Mouse (Mus musculus) hindbrain, embryonic 14.5 days (tissue): ENCODE data around the gene Gal3st4. TPM values are rescaled to one million over a fixed set of nuclear protein-coding genes. Genes with fewer than 3 reads are reported as not detected.

ENCODE experiments used
- ATAC-seq: fragments of 200-750 bp; cut with Nextera tagmentation; 2 replicates; pipeline ENCODE4 v1.8.0; 2017; ENCODE audit warnings: moderate number of reproducible peaks, mild to moderate bottlenecking, moderate TSS enrichment, moderate library complexity; ENCODE audit not compliant: low FRiP score
- DNase-seq: peaks from one replicate; pipeline ENCODE4 v3.0.0-alpha.2; 2015; ENCODE audit warnings: low spot score
- H3K27ac ChIP-seq: fragments of 300-500 bp; sonication (generic); 2 replicates; pipeline ENCODE4 v1.5.1; 2014; ENCODE audit warnings: mild to moderate bottlenecking, moderate library complexity
- H3K27me3 ChIP-seq: fragments of 300-500 bp; sonication (generic); 2 replicates; pipeline ENCODE4 v1.6.1; 2014; ENCODE audit warnings: mild to moderate bottlenecking, low read length, mixed read lengths; ENCODE audit not compliant: control insufficient read depth, insufficient read depth
- H3K36me3 ChIP-seq: fragments of 300-500 bp; sonication (generic); replicated peaks from 2 replicates; pipeline ENCODE4 v1.6.1; 2014; ENCODE audit not compliant: control insufficient read depth, insufficient read depth
- H3K4me1 ChIP-seq: fragments of 300-500 bp; sonication (generic); replicated peaks from 2 replicates; pipeline ENCODE4 v1.6.1; 2014; ENCODE audit warnings: antibody characterized with exemption, low read length, mixed read lengths; ENCODE audit not compliant: control insufficient read depth, insufficient read depth
- H3K4me2 ChIP-seq: fragments of 300-500 bp; sonication (generic); replicated peaks from 2 replicates; pipeline ENCODE4 v1.6.1; 2014; ENCODE audit warnings: mild to moderate bottlenecking, moderate library complexity
- H3K4me3 ChIP-seq: fragments of 300-500 bp; sonication (generic); replicated peaks from 2 replicates; pipeline ENCODE4 v1.5.1; 2014; ENCODE audit warnings: mild to moderate bottlenecking, low read length
- H3K9ac ChIP-seq: fragments of 300-500 bp; sonication (generic); 2 replicates; pipeline ENCODE4 v1.6.1; 2014
- H3K9me3 ChIP-seq: fragments of 300-500 bp; sonication (generic); 2 replicates; pipeline ENCODE4 v1.6.1; 2016; ENCODE audit warnings: low read length; ENCODE audit not compliant: control insufficient read depth
- WGBS: fragments of 180-500 bp; shearing (Covaris S2); extraction: QIAGEN DNeasy Blood & Tissue Kit; methylation state at CpG from one replicate; pipeline ENCODE4 v1.1.7; 2014; 5-methylcytosine and 5-hydroxymethylcytosine counted together
- polyA plus RNA-seq: library from polyadenylated mRNA; unstranded; fragments of >200 nt; fragmentation: Nextera tagmentation; extraction: Ambion mirVana; gene quantifications from 2 replicates; pipeline ENCODE4 v1.2.1, GENCODE M21; 2014

Gal3st4 gene
- polyA plus RNA-seq, 1 experiment from 2014 or later: 2.9 TPM

- WGBS: under 1% methylated on average over 71 of the region's 71 CpGs
- peaks cover 50% of the 10 kb centered on the region for H3K36me3 ChIP-seq
- peak; percentile 91 for ATAC-seq
Observed at GRCm38 (mm10) chr5:138263260-138264206, 9.1 kb downstream of the Gal3st4 start, which contains the start of gene BC037034. Gene BC037034 (minus strand): TSS chr5:138264033.

GRCm38 (mm10) chr5:138262582-138263240 lies 9.9 kb downstream of the Gal3st4 start:
- H3K4me1 ChIP-seq: peaks cover 20% of the 10 kb centered on the region
- H3K4me3 ChIP-seq: peak overlapping the region; percentile 93
- H3K27me3 ChIP-seq: no peaks in the 10 kb centered on the region
- no peak for DNase-seq
- H3K36me3 ChIP-seq: peaks cover 55% of the 10 kb centered on the region
- no peaks in the 10 kb centered on the region for H3K9me3 ChIP-seq
- no peak for ATAC-seq
- peak overlapping the region; percentile 91 for H3K4me2 ChIP-seq
- no peak overlapping the region for H3K27ac ChIP-seq
- WGBS: 71% methylated on average over 18 of the region's 18 CpGs
- H3K9ac ChIP-seq: peak overlapping the region; percentile 96

More at GRCm38 (mm10) chr5:138263260-138264206, 9.1 kb downstream of the Gal3st4 start, which contains the start of gene BC037034:
- H3K4me2 ChIP-seq: peak within 1 kb of the TSS; percentile 91
- peaks cover 20% of the 10 kb centered on the region for H3K4me1 ChIP-seq
- H3K9me3 ChIP-seq: no peaks in the 10 kb centered on the region
- DNase-seq: peak; percentile 92
- H3K9ac ChIP-seq: peak within 1 kb of the TSS; percentile 96
- H3K27ac ChIP-seq: peak within 1 kb of the TSS; percentile 82
- no peaks in the 10 kb centered on the region for H3K27me3 ChIP-seq
- H3K4me3 ChIP-seq: peak within 1 kb of the TSS; percentile 93

- Histone ChIP-seq H3K9me3 (no peaks in the 10 kb centered on the region), H3K4me3 (no peak overlapping the region), H3K27ac (no peak overlapping the region), H3K27me3 (no peaks in the 10 kb centered on the region), H3K36me3 (peaks cover 58% of the 10 kb centered on the region), H3K9ac (0 out of 2 replicates have a peak overlapping the region, but pooled peaks have one; percentile 96), H3K4me2 (peak overlapping the region; percentile 91), H3K4me1 (peaks cover 20% of the 10 kb centered on the region)
- DNase-seq (no peak), ATAC-seq (no peak)
- WGBS: 84% methylated on average over 4 of the region's 4 CpGs
Observed at GRCm38 (mm10) chr5:138262001-138262400, 10.6 kb downstream of the Gal3st4 start.

- Histone ChIP-seq H3K4me3 (no peak overlapping the region), H3K4me2 (no peak overlapping the region), H3K9me3 (no peaks in the 10 kb centered on the region), H3K27me3 (no peaks in the 10 kb centered on the region), H3K4me1 (peaks cover 29% of the 10 kb centered on the region), H3K27ac (no peak overlapping the region), H3K36me3 (peaks cover 50% of the 10 kb centered on the region), H3K9ac (no peak overlapping the region)
- DNase-seq (no peak), ATAC-seq (no peak)
- 93% methylated on average over 11 of the region's 11 CpGs for WGBS
Observed at GRCm38 (mm10) chr5:138260834-138261233, 11.8 kb downstream of the Gal3st4 start.

GRCm38 (mm10) chr5:138260051-138260450 lies 12.6 kb downstream of the Gal3st4 start:
- no peak overlapping the region for H3K4me2 ChIP-seq
- H3K27me3 ChIP-seq: no peaks in the 10 kb centered on the region
- peaks cover 28% of the 10 kb centered on the region for H3K4me1 ChIP-seq
- DNase-seq (no peak), ATAC-seq (no peak)
- H3K36me3 ChIP-seq: peaks cover 46% of the 10 kb centered on the region
- no peak overlapping the region for H3K9ac ChIP-seq
- H3K4me3 ChIP-seq: no peak overlapping the region
- WGBS: 84% methylated on average over 10 of the region's 10 CpGs
- no peak overlapping the region for H3K27ac ChIP-seq
- H3K9me3 ChIP-seq: no peaks in the 10 kb centered on the region

- no peak overlapping the region for H3K27ac ChIP-seq
- H3K9ac ChIP-seq: no peak overlapping the region
- no peak overlapping the region for H3K4me3 ChIP-seq
- no peak overlapping the region for H3K4me2 ChIP-seq
- H3K36me3 ChIP-seq: peaks cover 46% of the 10 kb centered on the region
- 73% methylated on average over 7 of the region's 7 CpGs for WGBS
- H3K27me3 ChIP-seq: no peaks in the 10 kb centered on the region
- peaks cover 25% of the 10 kb centered on the region for H3K4me1 ChIP-seq
- no peak for DNase-seq
- no peaks in the 10 kb centered on the region for H3K9me3 ChIP-seq
- ATAC-seq: no peak
Observed at GRCm38 (mm10) chr5:138258993-138259392, 13.6 kb downstream of the Gal3st4 start.

- Histone ChIP-seq H3K27ac (no peak overlapping the region), H3K9me3 (no peaks in the 10 kb centered on the region), H3K27me3 (no peaks in the 10 kb centered on the region), H3K4me3 (no peak overlapping the region), H3K36me3 (peaks cover 46% of the 10 kb centered on the region), H3K9ac (no peak overlapping the region), H3K4me1 (peaks cover 25% of the 10 kb centered on the region), H3K4me2 (no peak overlapping the region)
- no peak for DNase-seq
- 94% methylated on average over 6 of the region's 6 CpGs for WGBS
- no peak for ATAC-seq
Observed at GRCm38 (mm10) chr5:138258542-138258941, 14.1 kb downstream of the Gal3st4 start.

GRCm38 (mm10) chr5:138258078-138258477 lies 14.6 kb downstream of the Gal3st4 start:
- Histone ChIP-seq H3K9me3 (no peaks in the 10 kb centered on the region), H3K4me1 (peaks cover 23% of the 10 kb centered on the region), H3K4me3 (no peak overlapping the region), H3K27me3 (no peaks in the 10 kb centered on the region), H3K9ac (no peak overlapping the region), H3K36me3 (peaks cover 46% of the 10 kb centered on the region), H3K27ac (no peak overlapping the region), H3K4me2 (no peak overlapping the region)
- WGBS: 81% methylated on average over 3 of the region's 3 CpGs
- DNase-seq: no peak
- no peak for ATAC-seq

GRCm38 (mm10) chr5:138257585-138257978 lies 15.1 kb downstream of the Gal3st4 start:
- no peak overlapping the region for H3K4me3 ChIP-seq
- ATAC-seq (no peak), DNase-seq (no peak)
- no peak overlapping the region for H3K4me2 ChIP-seq
- WGBS: 94% methylated on average over 4 of the region's 4 CpGs
- H3K9ac ChIP-seq: no peak overlapping the region
- H3K27me3 ChIP-seq: no peaks in the 10 kb centered on the region
- H3K36me3 ChIP-seq: peaks cover 46% of the 10 kb centered on the region
- no peak overlapping the region for H3K27ac ChIP-seq
- peaks cover 18% of the 10 kb centered on the region for H3K4me1 ChIP-seq
- no peaks in the 10 kb centered on the region for H3K9me3 ChIP-seq
